Comparison of ENCODE assay signal across 20 mouse cellular contexts in the genomic region with DNA sequence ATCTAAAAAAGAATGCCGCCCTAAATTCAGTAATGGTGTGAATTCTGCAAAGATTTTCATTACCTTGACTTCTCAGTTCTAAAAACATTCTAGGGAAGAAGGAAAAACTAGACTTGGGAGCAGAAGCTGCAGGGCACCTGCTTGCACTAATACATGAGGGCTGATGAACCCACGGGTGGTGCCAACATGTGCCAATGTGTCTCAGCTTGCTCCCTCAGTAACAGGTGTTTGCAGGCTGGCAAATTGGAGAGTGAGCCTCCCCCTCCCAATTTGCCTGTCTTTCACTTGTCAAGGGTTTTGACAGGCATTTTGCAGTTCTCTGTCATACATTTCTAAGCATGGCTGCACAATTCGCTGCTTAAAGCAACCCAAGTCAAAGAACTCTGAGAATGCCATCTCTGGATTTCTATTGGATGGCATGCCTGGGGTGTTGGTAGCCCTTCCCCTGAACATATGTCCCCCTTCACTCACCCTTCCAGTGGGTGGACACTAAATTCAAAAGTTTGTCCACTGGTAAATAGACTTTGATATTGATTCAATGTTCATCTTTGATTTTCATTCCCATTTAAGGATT. TPM values are rescaled to one million over a fixed set of nuclear protein-coding genes. Genes with fewer than 3 reads are reported as not detected.
DNase-seq lines count a peak whose midpoint lies in the region; ATAC-seq and TF ChIP-seq lines count a peak whose summit lies in the region.
"Had no signal": no experiment of that assay in that cellular context is flagged by ENCODE, and none has a peak within 500 bp of the region (broad histone marks: within the 10 kb centered on the region; RNA-seq: fewer than 3 reads in every experiment).

No protein-coding gene starts in this region.

- H3K27me3 ChIP-seq in forebrain, embryonic 14.5 days (replicated peaks; ENCODE audit: control insufficient read depth, insufficient read depth, low read length) = no peaks in the 10 kb centered on the region
- no peaks in the 10 kb centered on the region for H3K27me3 ChIP-seq in forebrain, embryonic 10.5 days (ENCODE audit: poor library complexity, severe bottlenecking)
- no peaks in the 10 kb centered on the region for H3K27me3 ChIP-seq in forebrain, postnatal 0 days (ENCODE audit: insufficient read depth, low read length)
- H3K27me3 ChIP-seq: embryonic facial prominence, embryonic 15.5 days; limb, embryonic 15.5 days; liver, embryonic 15.5 days; midbrain, embryonic 13.5 days; neural tube, embryonic 15.5 days had no signal

- H3K9me3 ChIP-seq in forebrain, embryonic 14.5 days (replicated peaks; ENCODE audit: control insufficient read depth, low read length) = no peaks in the 10 kb centered on the region
- H3K9me3 ChIP-seq in forebrain, embryonic 10.5 days = no peaks in the 10 kb centered on the region
- H3K9me3 ChIP-seq in forebrain, postnatal 0 days (ENCODE audit: low read length) = no peaks in the 10 kb centered on the region
- H3K9me3 ChIP-seq: embryonic facial prominence, embryonic 15.5 days; heart, embryonic 10.5 days; limb, embryonic 15.5 days; liver, embryonic 15.5 days; midbrain, embryonic 13.5 days; neural tube, embryonic 15.5 days had no signal

- peak; percentile 71 for DNase-seq in forebrain, embryonic 14.5 days (ENCODE audit: low spot score)
- DNase-seq in forebrain, embryonic 10.5 days (ENCODE audit: extremely low spot score, low spot score) = no peak
- peak; percentile 34 for DNase-seq in thymus, postnatal 14 days
- no peak for DNase-seq in thymus, postnatal 0 days (ENCODE audit: low spot score)
- peak; percentile 59 for DNase-seq in forebrain, postnatal 0 days
- DNase-seq in layer of hippocampus, postnatal 14 days (ENCODE audit: low spot score in 2 of 2) = peak; percentile 20 to 70
- DNase-seq in testis, postnatal 10 days (ENCODE audit: low spot score) = no peak
- DNase-seq in urinary bladder, adult 18-20 months (ENCODE audit: low spot score in 2 of 2) = no peak
- DNase-seq: adrenal gland, adult 2 months; heart, postnatal 10 days; kidney, adult 11 months; lung, postnatal 10 days; right cerebral cortex, postnatal 25 days; thymus, adult 2 months had no signal

- TF ChIP-seq CTCF in forebrain, postnatal 0 days (IDR thresholded peaks at IDR 0.05; ENCODE audit: low read depth) = no peak

- peak; percentile 75 for ATAC-seq in forebrain, embryonic 14.5 days
- ATAC-seq in forebrain, postnatal 0 days = peak; percentile 81
- ATAC-seq: midbrain, embryonic 13.5 days had no signal

- H3K9ac ChIP-seq in forebrain, embryonic 14.5 days (ENCODE audit: low read length) = no peak overlapping the region
- no peak overlapping the region for H3K9ac ChIP-seq in forebrain, postnatal 0 days
- H3K9ac ChIP-seq: embryonic facial prominence, embryonic 15.5 days; limb, embryonic 15.5 days; liver, embryonic 15.5 days; midbrain, embryonic 13.5 days; neural tube, embryonic 15.5 days had no signal

- H3K4me1 ChIP-seq in forebrain, embryonic 14.5 days (ENCODE audit: control insufficient read depth, insufficient read depth, low read length) = no peaks in the 10 kb centered on the region
- no peaks in the 10 kb centered on the region for H3K4me1 ChIP-seq in forebrain, embryonic 10.5 days
- no peaks in the 10 kb centered on the region for H3K4me1 ChIP-seq in forebrain, postnatal 0 days (ENCODE audit: insufficient read depth)
- H3K4me1 ChIP-seq: embryonic facial prominence, embryonic 15.5 days; heart, embryonic 10.5 days; limb, embryonic 15.5 days; liver, embryonic 15.5 days; midbrain, embryonic 13.5 days; neural tube, embryonic 15.5 days had no signal

- H3K4me2 ChIP-seq in forebrain, embryonic 14.5 days (ENCODE audit: low read length) = no peak overlapping the region
- H3K4me2 ChIP-seq in forebrain, postnatal 0 days (ENCODE audit: low read depth) = no peak overlapping the region
- H3K4me2 ChIP-seq: embryonic facial prominence, embryonic 15.5 days; limb, embryonic 15.5 days; liver, embryonic 15.5 days; midbrain, embryonic 13.5 days; neural tube, embryonic 15.5 days had no signal

- no peak overlapping the region for H3K4me3 ChIP-seq in forebrain, embryonic 14.5 days (ENCODE audit: low read depth, low read length)
- H3K4me3 ChIP-seq in forebrain, embryonic 10.5 days = no peak overlapping the region
- no peak overlapping the region for H3K4me3 ChIP-seq in forebrain, postnatal 0 days (ENCODE audit: low read depth, low read length)
- H3K4me3 ChIP-seq: embryonic facial prominence, embryonic 15.5 days; heart, embryonic 10.5 days; limb, embryonic 15.5 days; liver, embryonic 15.5 days; midbrain, embryonic 13.5 days; neural tube, embryonic 15.5 days had no signal

- H3K36me3 ChIP-seq in forebrain, embryonic 14.5 days (ENCODE audit: control insufficient read depth, insufficient read depth, low read length) = no peaks in the 10 kb centered on the region
- H3K36me3 ChIP-seq in forebrain, embryonic 10.5 days (replicated peaks) = no peaks in the 10 kb centered on the region
- H3K36me3 ChIP-seq in forebrain, postnatal 0 days (ENCODE audit: insufficient read depth) = no peaks in the 10 kb centered on the region
- H3K36me3 ChIP-seq: embryonic facial prominence, embryonic 15.5 days; heart, embryonic 10.5 days; limb, embryonic 15.5 days; liver, embryonic 15.5 days; midbrain, embryonic 13.5 days; neural tube, embryonic 15.5 days had no signal

- no peak overlapping the region for H3K27ac ChIP-seq in forebrain, embryonic 14.5 days (ENCODE audit: low read depth, low read length)
- no peak overlapping the region for H3K27ac ChIP-seq in forebrain, embryonic 10.5 days
- H3K27ac ChIP-seq in forebrain, postnatal 0 days (ENCODE audit: low read depth, low read length) = no peak overlapping the region
- H3K27ac ChIP-seq: embryonic facial prominence, embryonic 15.5 days; heart, embryonic 10.5 days; limb, embryonic 15.5 days; liver, embryonic 15.5 days; midbrain, embryonic 13.5 days; neural tube, embryonic 15.5 days had no signal

- 76% methylated on average over 3 of the region's 3 CpGs for WGBS in forebrain, embryonic 14.5 days
- 85% methylated on average over 3 of the region's 3 CpGs for WGBS in forebrain, embryonic 10.5 days
- WGBS in forebrain, postnatal 0 days = 58% methylated on average over 3 of the region's 3 CpGs

RNA-seq across cellular contexts. Expression of a gene that starts 14.5 kb away (rescaled TPM):
- polyA plus RNA-seq in forebrain, embryonic 14.5 days (2014; fragmentation: Nextera tagmentation; extraction: Ambion mirVana) = 115 and 126 TPM in 2 replicates
- 104 and 111 TPM in 2 replicates for polyA plus RNA-seq in forebrain, embryonic 10.5 days (2016; fragmentation: Nextera tagmentation; extraction: Ambion mirVana)
- polyA plus RNA-seq in thymus, postnatal 0 days (2015; fragmentation: Nextera tagmentation; extraction: Ambion mirVana) = 181 and 187 TPM in 2 replicates
- total RNA-seq in forebrain, postnatal 0 days (2014; rRNA removed) = 48.9 and 63.5 TPM in 2 replicates
- 93.2 and 102 TPM in 2 replicates for polyA plus RNA-seq in forebrain, postnatal 0 days (2015; fragmentation: Nextera tagmentation; extraction: Ambion mirVana)
- 10 to 100 TPM; 51.2 to 60.2 TPM for total RNA-seq in layer of hippocampus, postnatal 14 days (2021)

Comparison
In these comparisons a context has a peak if more than half of its experiments do, and no peak if none do; other contexts are left out.
1. DNase-seq: peak in forebrain, embryonic 14.5 days (single experiment), thymus, postnatal 14 days (single experiment), forebrain, postnatal 0 days (single experiment) and layer of hippocampus, postnatal 14 days (2 of 2); none in forebrain, embryonic 10.5 days (single experiment), thymus, postnatal 0 days (single experiment), testis, postnatal 10 days (single experiment) and urinary bladder, adult 18-20 months (0 of 2).